Mouse (Mus musculus) stomach, postnatal 0 days (tissue): ENCODE measurements around the gene Banp. TPM values are rescaled to one million over a fixed set of nuclear protein-coding genes. Genes with fewer than 3 reads are reported as not detected.

Experiments
- ATAC-seq: fragments of 200-750 bp; cut with Nextera tagmentation; 2 replicates; pipeline ENCODE4 v1.8.0; 2017; ENCODE audit not compliant: low FRiP score, low TSS enrichment
- DNase-seq: peaks from one replicate; pipeline ENCODE4 v3.0.0-alpha.2; 2016; ENCODE audit warnings: low spot score
- H3K27ac ChIP-seq: fragments of 300-500 bp; sonication (generic); replicated peaks from 2 replicates; pipeline ENCODE4 v1.5.1; 2014; ENCODE audit warnings: mild to moderate bottlenecking, control low read depth
- H3K27me3 ChIP-seq: fragments of 300-500 bp; sonication (generic); 2 replicates; pipeline ENCODE4 v1.6.1; 2014; ENCODE audit warnings: low read length; ENCODE audit not compliant: control insufficient read depth, insufficient read depth
- H3K36me3 ChIP-seq: fragments of 300-500 bp; sonication (generic); 2 replicates; pipeline ENCODE4 v1.6.1; 2014; ENCODE audit warnings: low read length, mixed read lengths; ENCODE audit not compliant: control insufficient read depth, insufficient read depth
- H3K4me1 ChIP-seq: fragments of 300-500 bp; sonication (generic); replicated peaks from 2 replicates; pipeline ENCODE4 v1.6.1; 2014; ENCODE audit warnings: antibody characterized with exemption; ENCODE audit not compliant: control insufficient read depth, insufficient read depth
- H3K4me2 ChIP-seq: fragments of 300-500 bp; sonication (generic); replicated peaks from 2 replicates; pipeline ENCODE4 v1.6.1; 2014; ENCODE audit warnings: low read depth, mild to moderate bottlenecking, control low read depth, moderate library complexity
- H3K4me3 ChIP-seq: fragments of 300-500 bp; sonication (generic); 2 replicates; pipeline ENCODE4 v1.5.1; 2014; ENCODE audit warnings: low read depth, low read length, control low read depth
- H3K9ac ChIP-seq: fragments of 300-500 bp; sonication (generic); 2 replicates; pipeline ENCODE4 v1.6.1; 2014; ENCODE audit warnings: mild to moderate bottlenecking, low read length, control low read depth, mixed read lengths
- H3K9me3 ChIP-seq: fragments of 300-500 bp; sonication (generic); 2 replicates; pipeline ENCODE4 v1.6.1; 2016; ENCODE audit warnings: low read length; ENCODE audit not compliant: control insufficient read depth
- CTCF ChIP-seq: IDR thresholded peaks from 2 replicates; pipeline ENCODE4 v1.5.1; 2016; ENCODE audit warnings: antibody characterized with exemption, low read depth, mild to moderate bottlenecking, moderate library complexity
- EP300 ChIP-seq: optimal IDR thresholded peaks from 2 replicates; pipeline ENCODE3; 2016; ENCODE audit warnings: antibody characterized with exemption
- WGBS: fragments of 180-500 bp; shearing (Covaris S2); extraction: QIAGEN DNeasy Blood & Tissue Kit; methylation state at CpG from one replicate; pipeline ENCODE4 v1.1.7; 2014; 5-methylcytosine and 5-hydroxymethylcytosine counted together
- polyA plus RNA-seq: library from polyadenylated mRNA; unstranded; fragments of >200 nt; fragmentation: Nextera tagmentation; extraction: Ambion mirVana; gene quantifications from 2 replicates; pipeline ENCODE4 v1.2.1, GENCODE M21; 2015

Banp gene
- polyA plus RNA-seq, 1 experiment from 2014 or later = 9.0 TPM

GRCm38 (mm10) chr8:121911400-121911799 is 38.1 kb upstream of the Banp start:
- Histone ChIP-seq H3K27ac (no peak overlapping the region), H3K9ac (no peak overlapping the region), H3K9me3 (no peaks in the 10 kb centered on the region), H3K4me2 (no peak overlapping the region), H3K36me3 (no peaks in the 10 kb centered on the region), H3K27me3 (no peaks in the 10 kb centered on the region), H3K4me3 (no peak overlapping the region), H3K4me1 (peaks cover 3% of the 10 kb centered on the region)
- no peak for ATAC-seq
- TF ChIP-seq EP300 = no peak
- no peak for TF ChIP-seq CTCF
- WGBS = 87% methylated on average over 6 of the region's 6 CpGs
- DNase-seq = no peak

GRCm38 (mm10) chr8:121911987-121912386 is 37.6 kb upstream of the Banp start:
- no peaks in the 10 kb centered on the region for H3K36me3 ChIP-seq
- DNase-seq (no peak), ATAC-seq (no peak)
- H3K9ac ChIP-seq = no peak overlapping the region
- H3K4me1 ChIP-seq = peaks cover 3% of the 10 kb centered on the region
- no peaks in the 10 kb centered on the region for H3K27me3 ChIP-seq
- no peak for TF ChIP-seq CTCF
- TF ChIP-seq EP300 = no peak
- H3K4me2 ChIP-seq = no peak overlapping the region
- H3K4me3 ChIP-seq = no peak overlapping the region
- no peaks in the 10 kb centered on the region for H3K9me3 ChIP-seq
- 70% methylated on average over 7 of the region's 7 CpGs for WGBS
- no peak overlapping the region for H3K27ac ChIP-seq

GRCm38 (mm10) chr8:121912831-121913230 is 36.7 kb upstream of the Banp start:
- Histone ChIP-seq H3K4me3 (no peak overlapping the region), H3K9me3 (no peaks in the 10 kb centered on the region), H3K36me3 (no peaks in the 10 kb centered on the region), H3K9ac (no peak overlapping the region), H3K27ac (no peak overlapping the region), H3K27me3 (no peaks in the 10 kb centered on the region), H3K4me2 (no peak overlapping the region), H3K4me1 (peaks cover 3% of the 10 kb centered on the region; the same call in 1 of the 2 replicates)
- TF ChIP-seq EP300 (no peak), CTCF (no peak)
- no peak for DNase-seq
- WGBS = 71% methylated on average over 3 of the region's 3 CpGs
- no peak for ATAC-seq

- no peak overlapping the region for H3K4me2 ChIP-seq
- no peaks in the 10 kb centered on the region for H3K36me3 ChIP-seq
- no peak overlapping the region for H3K4me3 ChIP-seq
- no peaks in the 10 kb centered on the region for H3K9me3 ChIP-seq
- H3K27ac ChIP-seq = no peak overlapping the region
- H3K27me3 ChIP-seq = no peaks in the 10 kb centered on the region
- no peak for TF ChIP-seq EP300
- TF ChIP-seq CTCF = no peak
- no peak overlapping the region for H3K9ac ChIP-seq
- H3K4me1 ChIP-seq = no peaks in the 10 kb centered on the region
- DNase-seq (peak; percentile 41), ATAC-seq (no peak)
- WGBS = 59% methylated on average over 8 of the region's 8 CpGs
Measured at GRCm38 (mm10) chr8:121913378-121913777, 36.2 kb upstream of the Banp start.

GRCm38 (mm10) chr8:121919158-121919557 is 30.4 kb upstream of the Banp start:
- Histone ChIP-seq H3K4me1 (peaks cover 2% of the 10 kb centered on the region; the same call in 1 of the 2 replicates), H3K9me3 (no peaks in the 10 kb centered on the region), H3K9ac (no peak overlapping the region), H3K4me3 (no peak overlapping the region), H3K27ac (no peak overlapping the region), H3K27me3 (no peaks in the 10 kb centered on the region), H3K36me3 (no peaks in the 10 kb centered on the region), H3K4me2 (no peak overlapping the region)
- WGBS = 64% methylated on average over 4 of the region's 4 CpGs
- DNase-seq (no peak), ATAC-seq (no peak)
- TF ChIP-seq EP300 (no peak), CTCF (no peak)

GRCm38 (mm10) chr8:121919731-121920130 is 29.8 kb upstream of the Banp start:
- no peak for TF ChIP-seq EP300
- H3K4me3 ChIP-seq = no peak overlapping the region
- no peak overlapping the region for H3K9ac ChIP-seq
- ATAC-seq (no peak), DNase-seq (no peak)
- no peak overlapping the region for H3K4me2 ChIP-seq
- no peaks in the 10 kb centered on the region for H3K36me3 ChIP-seq
- no peaks in the 10 kb centered on the region for H3K27me3 ChIP-seq
- 37% methylated on average over 3 of the region's 3 CpGs for WGBS
- H3K9me3 ChIP-seq = no peaks in the 10 kb centered on the region
- peaks cover 2% of the 10 kb centered on the region; the same call in 1 of the 2 replicates for H3K4me1 ChIP-seq
- H3K27ac ChIP-seq = no peak overlapping the region
